Mouse (Mus musculus) T-helper 1 cell (primary cell): ENCODE data around the gene Zbtb37.
"Not testable (repeated sequence)": the region's sequence is repeated elsewhere in the genome, so short reads cannot be mapped to it uniquely, and the experiment has no call there.

ENCODE experiments used
- in situ Hi-C: fragments of 300-600 bp; cut with MboI, MseI; formaldehyde crosslinking; loops from one replicate; pipeline ENCODE4 v1.15.1; 2025; ENCODE audit warnings: high pct_unique_total_duplicates

Zbtb37 gene

DNA sequence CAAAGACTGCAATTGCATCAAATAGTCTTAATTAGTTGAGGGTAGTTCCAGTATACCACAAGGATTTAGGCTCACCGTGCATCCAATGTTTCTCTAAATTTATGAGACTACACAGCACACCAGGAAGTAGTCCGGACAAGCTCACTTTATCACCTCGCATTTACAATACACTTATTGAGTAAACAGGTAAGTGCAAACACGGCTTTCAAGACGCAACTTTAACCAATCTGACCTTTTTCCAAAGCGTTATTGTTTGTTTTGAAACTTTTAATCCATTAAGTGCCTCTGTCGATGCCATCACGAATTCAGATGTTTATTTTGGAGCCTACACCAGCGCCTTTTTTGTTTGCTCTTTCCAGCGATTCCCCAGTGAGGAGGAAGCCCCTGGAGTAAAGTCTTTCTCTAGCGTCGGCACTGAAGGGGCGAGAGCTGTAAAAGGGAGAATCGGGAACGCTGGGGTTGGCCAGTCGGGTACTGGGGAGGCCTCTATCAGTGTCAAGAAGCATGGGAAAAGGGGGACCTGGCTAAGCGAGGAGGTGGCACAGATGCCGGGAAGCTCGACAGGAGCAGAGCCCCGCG, 704 bp downstream of the Zbtb37 start:
- in situ Hi-C loops, result loop anchor here (10.0 kb wide), 1 partner anchor 989 kb away; the partner anchor contains the start of gene 4930523C07Rik

DNA sequence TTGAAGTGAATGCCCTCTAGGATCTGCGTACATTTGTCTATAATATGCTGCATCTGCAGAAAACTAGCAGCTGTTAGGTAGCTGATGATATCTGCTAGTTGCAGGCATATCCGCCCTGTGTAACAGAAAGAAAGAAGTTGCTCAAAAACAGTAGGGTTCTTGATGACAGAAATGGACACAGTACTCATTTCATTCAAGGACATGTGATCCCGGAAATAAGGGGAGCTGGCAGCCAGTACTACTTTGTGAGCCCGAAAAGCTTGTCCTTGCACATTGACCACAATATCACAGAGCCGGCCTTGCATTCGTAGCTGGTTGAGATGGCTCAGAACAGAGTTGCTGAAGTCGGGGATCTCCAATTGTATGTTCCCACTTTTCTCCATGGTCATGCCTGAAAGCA, 2.3 kb downstream of the Zbtb37 start:
- in situ Hi-C loops, result loop anchor here (10.0 kb wide), 1 partner anchor 988 kb away; the partner anchor contains the start of gene 4930523C07Rik

DNA sequence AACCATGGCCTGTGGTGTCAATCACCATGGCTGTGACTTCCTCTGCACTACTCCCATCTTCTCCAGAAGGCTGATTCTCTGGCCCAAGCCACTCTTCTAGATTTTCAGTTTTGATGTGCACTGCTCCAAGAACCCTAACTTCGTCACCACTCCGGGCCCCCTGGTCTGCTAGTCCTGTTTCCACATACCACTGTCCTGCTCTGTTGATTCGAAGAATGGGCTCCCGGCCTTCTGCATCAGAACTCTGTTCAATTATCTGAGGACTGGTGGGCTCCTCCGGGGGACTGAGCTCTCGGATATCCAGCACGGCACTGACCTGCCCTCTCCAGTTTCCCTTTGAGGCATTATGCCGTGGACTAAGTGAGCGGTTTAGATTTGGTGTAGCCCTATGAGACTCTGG, 2.8 kb downstream of the Zbtb37 start:
- in situ Hi-C loops, result loop anchor here (10.0 kb wide), 1 partner anchor 987 kb away; the partner anchor contains the start of gene 4930523C07Rik

DNA sequence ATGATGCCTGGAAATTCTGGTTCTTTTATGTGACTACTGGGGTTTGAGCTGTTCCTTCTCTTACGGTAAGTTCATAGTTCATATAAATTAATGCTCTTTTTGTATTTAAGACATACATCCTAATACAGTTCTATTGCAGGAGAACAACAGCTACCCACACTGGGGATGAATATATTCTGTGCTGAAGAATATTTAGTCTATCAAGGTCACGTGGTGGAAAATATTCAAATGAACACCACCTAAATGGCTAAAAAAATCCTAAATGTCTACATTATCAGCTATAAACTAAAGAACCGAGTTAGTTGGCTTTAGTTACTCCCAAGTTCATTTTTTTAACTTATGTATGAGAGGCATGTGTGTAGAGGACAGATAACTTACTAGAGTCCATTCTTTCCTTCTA, 4.6 kb downstream of the Zbtb37 start:
- in situ Hi-C loops, result loop anchor here (10.0 kb wide), 1 partner anchor 985 kb away; the partner anchor contains the start of gene 4930523C07Rik

DNA sequence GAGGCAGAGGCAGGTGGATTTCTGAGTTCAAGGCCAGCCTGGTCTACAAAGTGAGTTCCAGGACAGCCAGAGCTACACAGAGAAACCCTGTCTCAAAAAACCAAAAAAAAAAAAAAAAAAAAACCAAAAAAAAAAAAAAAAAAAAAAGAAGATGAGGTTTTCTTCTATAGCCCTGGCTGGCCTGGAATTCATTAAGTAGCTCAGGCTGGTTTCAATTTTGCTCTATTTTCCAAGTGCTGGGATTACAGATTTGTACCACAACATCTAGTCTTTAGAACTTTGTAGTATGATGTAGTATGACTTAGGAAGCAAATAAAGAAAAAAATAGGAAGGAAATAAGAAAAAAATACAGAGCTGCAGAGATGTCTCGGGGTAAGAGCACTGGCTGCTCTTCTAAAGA, 6.2 kb downstream of the Zbtb37 start:
- in situ Hi-C loops, result not testable (repeated sequence)

DNA sequence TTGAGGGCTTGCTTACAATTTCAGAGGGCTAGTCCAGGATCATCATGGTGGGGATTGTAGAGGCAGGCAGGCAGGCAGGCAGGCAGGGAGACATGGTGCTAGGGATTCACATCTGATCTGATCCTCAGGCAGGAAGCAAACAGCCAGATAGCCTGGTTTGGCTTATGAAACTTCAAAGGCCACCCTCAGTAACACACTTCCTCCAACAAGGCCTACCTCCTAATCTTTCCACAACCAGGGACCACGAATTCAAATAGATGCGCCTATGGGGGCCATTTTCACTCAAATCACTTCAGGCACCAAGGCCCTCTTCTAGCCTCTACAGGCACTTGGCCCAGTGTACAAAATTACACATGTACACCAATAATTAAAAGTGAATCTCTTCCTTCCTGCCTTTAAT, 7.5 kb downstream of the Zbtb37 start:
- in situ Hi-C loops, result no loop called here

DNA sequence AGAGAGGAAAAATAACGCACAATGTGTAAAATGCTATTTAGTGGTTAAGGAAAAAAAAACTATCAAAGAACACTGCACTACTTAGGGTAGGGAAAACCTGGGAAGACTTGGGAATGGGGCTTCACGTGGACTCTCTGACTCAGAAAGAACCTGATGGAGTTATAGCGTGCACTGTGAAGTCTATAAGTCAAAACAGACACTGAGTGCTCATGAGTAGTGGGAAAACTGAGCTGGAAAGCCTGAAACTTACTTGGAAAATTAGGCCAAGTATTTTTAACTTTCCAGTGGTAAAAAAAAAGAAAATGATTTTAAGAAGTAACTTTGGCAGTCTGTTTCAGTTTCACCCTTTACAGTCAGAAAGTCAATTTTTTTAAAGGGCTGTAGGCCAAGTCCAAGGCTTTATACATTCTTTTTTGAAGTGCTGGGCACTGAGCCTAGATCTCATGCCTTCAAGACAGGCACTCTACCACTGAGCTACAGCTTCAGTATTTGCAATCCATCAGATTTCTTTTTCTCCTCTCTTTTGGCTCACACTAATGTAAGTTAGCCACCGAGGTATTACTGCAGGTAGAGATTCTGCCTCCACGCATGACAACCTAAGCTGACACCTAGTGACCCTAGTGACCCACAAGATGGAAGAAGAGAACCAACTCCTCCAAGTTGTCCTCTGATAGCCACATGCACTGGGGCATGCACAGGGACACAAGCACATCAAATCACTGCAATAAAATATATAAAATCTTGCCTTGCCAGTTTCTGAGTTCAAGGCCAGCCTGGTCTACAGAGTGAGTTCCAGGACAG, 9.0 kb downstream of the Zbtb37 start:
- in situ Hi-C loops, result no loop called here

DNA sequence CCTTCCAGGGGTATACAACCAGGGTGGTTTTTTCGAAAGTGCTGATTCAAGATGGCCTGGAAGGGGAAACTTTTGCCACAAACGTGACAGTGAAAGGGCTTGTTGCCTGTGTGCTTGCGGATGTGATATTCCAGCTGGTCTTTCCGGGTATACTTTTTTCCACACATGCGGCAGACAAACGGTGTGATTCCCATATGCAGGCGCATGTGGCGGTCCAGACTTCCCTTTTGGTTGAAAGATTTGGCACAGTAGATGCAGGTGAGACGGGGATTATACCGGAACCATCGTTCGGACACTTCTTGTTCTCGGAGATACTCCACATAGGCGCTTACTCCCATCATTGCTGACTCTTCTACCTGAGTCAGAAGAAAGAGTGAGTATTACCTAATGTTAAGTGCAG, 14.6 kb downstream of the Zbtb37 start:
- in situ Hi-C loops, result no loop called here

DNA sequence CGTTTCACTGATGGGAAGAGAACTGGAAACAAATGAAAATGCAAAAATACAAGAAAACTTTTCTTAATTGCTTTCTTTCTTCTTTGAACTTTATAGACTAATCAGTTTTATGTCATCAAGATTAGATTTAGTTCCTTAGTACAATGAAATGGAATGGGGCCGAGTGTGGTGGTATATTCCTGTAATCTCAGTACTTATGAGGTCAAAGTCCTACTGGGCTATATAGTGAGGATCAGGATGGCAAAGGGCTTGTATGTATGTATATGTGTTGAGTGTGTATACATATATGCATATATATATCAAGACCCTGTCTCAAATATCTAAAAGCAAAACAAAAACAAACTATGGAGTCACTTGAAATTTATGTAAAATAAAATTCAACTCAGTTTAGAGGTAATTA, 18.3 kb downstream of the Zbtb37 start:
- in situ Hi-C loops, result loop anchor here (10.0 kb wide), 1 partner anchor 62 kb away; no protein-coding TSS in a partner anchor

DNA sequence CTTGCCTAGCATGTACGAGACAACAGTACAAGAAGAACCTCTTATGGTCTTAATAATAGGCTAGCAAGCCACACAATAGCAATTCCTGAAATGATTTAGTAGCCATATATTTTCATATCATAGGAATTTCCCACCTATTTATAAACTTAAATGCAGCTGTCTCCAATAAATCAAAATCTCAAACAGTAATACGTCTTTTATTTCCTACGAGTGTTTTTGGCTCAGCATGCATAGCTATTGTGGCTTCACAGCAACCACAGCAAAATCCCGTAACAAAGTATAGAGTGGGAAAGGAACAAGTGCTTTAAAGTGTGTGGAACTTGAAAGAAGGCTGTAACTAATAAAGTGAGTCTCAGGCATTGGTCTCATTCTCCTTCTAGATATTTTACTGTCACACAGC, 24.2 kb downstream of the Zbtb37 start:
- in situ Hi-C loops, result loop anchor here (10.0 kb wide), 1 partner anchor 56 kb away; no protein-coding TSS in a partner anchor

DNA sequence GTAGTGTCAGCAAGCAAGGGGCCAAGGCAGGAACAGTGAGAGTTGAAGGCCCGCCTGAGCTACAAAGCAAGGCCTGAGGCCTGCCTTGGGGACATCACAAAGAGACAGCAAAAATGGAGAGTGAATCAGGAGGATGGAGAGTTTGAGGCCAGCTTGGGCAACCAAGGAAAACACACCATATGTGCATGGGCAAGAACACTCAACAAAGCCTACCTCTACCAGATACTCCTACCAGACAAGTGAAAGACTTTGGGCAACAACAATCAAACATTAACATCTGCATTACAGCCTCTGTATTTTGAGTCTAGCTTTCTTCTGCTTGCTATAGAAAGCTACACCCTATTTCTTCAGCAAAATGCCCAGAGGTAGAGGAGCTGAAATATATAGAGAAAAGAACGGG, 26.6 kb downstream of the Zbtb37 start:
- in situ Hi-C loops, result no loop called here

DNA sequence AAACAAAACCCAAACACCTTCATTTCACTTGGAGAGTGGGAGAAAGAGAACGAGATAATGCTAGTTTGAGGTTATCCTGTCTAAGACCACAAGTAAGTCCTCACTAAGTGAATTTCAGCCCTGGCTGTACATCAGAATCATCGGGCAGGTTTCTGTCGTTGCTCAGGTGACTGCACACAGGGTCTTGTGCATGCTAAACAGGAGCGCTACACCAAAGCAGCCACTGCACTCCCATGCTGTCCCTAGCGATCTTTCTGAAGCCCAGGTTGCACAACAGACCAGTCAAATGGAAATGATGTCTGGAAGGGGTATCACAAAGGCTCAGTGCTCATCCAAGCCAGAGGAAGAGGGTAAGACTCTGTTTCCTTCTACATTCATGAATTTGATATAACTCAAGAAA, 28.2 kb downstream of the Zbtb37 start:
- in situ Hi-C loops, result no loop called here

DNA sequence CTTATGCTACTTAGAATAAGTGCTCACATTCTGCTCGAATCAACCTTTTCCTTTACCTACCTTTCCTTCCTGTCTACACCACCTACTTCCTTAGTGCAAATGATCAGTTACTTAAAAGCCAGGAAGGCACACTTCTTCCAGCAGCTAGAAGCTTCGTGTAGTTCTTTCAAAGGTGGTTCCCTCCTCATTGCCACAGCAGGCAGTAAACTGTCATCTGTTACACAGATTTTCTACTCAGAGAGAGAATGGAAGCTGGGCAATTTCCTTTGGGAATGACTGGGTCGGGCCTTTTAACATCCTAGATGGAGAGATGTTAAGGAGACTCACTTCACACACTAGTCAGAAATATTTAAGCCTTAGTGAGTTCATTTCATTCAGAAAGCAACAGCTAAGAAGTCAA, 29.1 kb downstream of the Zbtb37 start:
- in situ Hi-C loops, result no loop called here

DNA sequence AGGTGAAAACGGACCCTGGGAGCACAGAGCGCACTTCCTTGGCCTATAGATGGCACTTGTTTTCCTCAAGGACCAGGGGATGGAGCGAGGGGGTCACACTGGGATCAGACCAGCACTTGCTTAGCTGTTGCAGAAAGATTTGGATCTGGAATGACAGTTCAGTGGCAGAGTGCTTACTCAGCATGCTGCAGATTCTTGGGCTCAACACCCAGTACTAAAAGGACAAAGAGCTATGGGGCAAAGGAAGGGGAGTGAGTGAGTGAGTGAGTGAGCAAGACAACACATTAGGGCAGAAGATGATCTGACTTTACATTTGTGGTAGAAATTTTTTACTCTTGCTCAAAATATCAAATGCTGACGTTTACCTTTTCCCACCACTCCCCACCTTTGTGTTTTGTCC, 29.7 kb downstream of the Zbtb37 start:
- in situ Hi-C loops, result no loop called here

DNA sequence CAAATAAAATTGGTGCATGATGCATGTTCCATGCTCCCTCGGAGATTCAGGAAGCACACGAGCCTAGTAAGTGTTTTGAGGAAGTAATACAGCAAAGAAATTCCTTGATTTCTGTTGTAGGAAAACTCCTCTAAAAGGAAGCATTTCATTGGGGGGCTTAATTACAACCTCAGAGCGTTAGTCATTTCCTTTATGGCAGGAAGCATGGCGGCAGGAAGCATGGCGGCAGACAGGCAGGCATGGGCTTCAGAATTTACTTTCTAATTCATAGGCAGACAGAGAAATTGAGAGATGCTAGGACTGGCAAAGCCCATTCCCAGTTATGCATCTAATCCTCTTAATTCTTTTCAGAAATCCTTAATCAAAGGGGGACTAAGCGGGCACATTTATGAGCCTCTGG, 40.8 kb downstream of the Zbtb37 start:
- in situ Hi-C loops, result no loop called here

DNA sequence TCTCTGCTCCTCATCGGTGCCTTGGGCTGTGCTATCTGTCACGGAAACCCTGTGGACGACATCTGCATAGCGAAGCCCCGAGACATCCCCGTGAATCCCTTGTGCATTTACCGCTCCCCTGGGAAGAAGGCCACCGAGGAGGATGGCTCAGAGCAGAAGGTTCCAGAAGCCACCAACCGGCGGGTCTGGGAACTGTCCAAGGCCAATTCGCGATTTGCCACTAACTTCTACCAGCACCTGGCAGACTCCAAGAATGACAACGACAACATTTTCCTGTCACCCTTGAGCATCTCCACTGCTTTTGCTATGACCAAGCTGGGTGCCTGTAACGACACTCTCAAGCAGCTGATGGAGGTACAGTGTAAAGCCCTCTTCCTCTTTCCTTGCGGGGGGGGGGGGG, 45.3 kb downstream of the Zbtb37 start:
- in situ Hi-C loops, result no loop called here

DNA sequence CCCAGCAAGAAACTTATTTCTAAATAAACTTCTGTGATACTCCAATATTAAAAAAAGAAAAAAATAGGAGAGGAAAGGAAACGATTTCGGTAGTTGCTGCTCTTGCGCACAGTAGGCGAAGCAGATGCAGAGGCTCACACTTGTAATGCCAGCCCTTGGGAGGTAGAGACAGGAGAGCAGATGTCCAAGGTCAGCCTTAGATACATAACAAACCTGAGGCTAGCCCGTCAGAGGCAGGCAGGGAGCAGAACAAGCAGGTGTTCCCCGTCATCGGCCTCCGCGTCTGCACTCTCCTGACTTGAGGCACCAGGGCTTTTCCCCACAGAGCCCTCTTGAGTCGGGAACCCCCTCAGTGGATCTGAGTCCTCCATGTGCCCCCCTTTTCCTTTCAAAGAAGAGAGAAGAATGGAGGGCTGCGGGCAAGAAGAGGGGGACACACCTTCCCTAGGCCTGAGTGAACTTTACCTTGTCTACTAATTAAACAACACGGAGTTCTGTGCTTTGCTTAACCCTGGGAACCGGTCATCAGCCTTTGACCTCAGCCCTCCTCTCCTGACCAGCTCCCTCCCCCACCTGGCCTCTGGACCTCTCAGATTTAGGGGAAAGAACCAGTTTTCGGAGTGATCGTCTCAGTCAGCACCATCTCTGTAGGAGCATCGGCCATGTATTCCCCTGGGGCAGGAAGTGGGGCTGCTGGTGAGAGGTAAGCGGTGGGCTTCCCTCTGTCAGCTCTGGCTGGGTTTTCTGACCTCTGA, 47.6 kb downstream of the Zbtb37 start:
- in situ Hi-C loops, result no loop called here

DNA sequence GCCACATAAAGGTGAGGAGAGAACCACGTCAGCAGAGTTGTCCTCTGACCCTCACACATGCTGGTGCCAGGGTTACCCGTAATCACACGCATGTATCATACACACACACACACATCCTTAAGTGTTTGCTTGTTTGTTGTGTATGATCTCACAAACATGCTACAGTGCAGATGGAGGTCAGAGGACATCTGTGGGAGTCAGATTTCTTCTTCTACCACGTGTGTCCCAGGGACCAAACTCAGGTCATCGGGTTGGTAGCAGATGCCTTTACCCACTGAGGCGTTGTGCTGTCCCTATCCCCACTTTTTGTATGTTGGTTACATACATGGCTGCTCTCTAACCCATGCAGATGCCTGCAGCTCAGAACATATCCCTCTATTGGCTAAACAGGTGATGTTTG, 49.2 kb downstream of the Zbtb37 start:
- in situ Hi-C loops, result no loop called here

DNA sequence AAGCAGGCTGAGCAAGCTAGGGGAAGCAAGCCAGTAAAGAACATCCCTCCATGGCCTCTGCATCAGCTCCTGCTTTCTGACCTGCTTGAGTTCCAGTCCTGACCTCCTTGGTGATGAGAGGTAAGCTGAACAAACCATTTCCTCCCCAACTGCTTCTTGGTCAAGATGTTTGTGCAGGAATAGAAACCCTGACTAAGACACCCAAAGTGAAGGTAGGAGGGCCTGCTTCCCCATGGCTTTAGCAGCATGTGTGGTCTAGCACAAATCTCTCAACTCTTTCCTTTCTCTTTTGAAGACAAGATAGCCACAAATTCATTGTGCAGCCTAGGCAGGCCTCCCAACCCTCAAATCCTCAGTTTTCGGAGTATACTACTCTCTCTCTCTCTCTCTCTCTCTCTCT, 49.9 kb downstream of the Zbtb37 start:
- in situ Hi-C loops, result not testable (repeated sequence)

DNA sequence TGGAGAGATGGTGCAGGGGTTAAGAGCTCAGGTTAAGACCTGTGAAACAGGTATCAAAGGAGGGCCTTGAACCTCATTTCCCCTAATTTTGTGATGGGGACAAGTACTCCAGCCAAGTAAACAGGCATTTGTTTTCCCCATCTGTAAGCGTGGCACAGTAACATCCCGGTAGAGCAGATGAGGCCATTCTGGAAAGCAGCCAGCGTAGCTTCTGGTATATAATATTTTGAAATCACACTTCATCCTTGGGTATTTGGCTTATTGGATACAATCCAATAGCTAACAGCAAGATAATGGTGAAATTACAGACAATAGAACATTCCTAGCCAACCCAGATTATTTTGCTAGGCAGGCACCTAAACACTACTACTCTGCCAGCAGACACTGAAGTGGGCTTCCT, 51.8 kb downstream of the Zbtb37 start:
- in situ Hi-C loops, result no loop called here

DNA sequence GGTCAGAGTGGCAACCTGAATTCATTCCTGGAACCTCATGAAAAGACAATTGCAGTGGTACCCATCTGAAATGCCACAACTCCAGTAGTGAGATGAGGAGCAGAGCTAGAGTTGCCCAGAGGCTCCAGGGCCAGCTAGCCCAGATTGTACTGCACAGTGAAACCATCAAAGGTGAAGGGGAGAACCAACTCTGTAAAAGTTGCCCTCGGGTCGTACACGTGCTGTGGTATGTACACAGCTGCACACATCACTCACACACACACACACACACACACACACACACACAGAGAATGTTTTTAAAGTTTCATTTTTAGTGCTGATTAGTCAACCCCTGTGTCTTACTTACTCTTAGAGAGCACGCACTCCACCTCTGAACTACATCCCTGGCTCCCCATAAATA, 53.3 kb downstream of the Zbtb37 start:
- in situ Hi-C loops, result no loop called here

DNA sequence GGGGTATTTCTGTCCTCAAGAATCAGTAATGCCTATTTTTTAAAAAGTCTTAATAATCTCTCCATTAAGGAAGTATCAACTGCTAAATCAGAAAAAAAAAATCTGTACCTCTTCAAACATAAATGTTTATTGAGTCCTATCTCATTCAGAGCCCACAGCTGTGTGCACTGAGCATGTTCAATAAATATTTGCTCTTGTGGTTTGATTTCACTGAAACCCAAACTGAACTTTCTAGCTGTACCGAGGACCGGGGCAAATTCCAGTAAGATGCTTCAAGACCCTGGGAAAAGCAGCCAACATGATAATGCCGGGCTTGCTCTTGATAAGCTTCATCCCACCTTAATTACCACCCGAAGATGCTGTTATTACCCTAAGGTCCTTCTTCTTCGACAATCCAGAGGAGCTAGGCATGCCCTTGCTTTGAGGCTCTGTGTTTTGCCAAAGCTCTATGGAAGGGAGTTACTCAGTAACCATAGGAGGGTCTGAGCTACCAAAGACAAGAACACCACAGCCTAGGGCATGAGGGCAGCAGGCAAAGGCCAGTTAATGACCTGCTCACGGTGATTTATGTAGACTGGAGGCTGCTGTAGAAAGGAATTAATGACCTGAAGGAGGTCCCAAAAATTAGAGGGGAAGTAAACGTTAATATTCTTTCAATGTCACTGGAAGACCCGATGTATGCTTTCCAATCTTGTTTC, 54.0 kb downstream of the Zbtb37 start:
- in situ Hi-C loops, result no loop called here
